Comparison of ENCODE assay signal across 14 mouse cellular contexts in genomic region chr6:89466875-89467274, GRCm38 (mm10).
DNase-seq lines count a peak whose midpoint lies in the region; TF ChIP-seq lines count a peak whose summit lies in the region.
"Had no signal": no experiment of that assay in that cellular context is flagged by ENCODE, and none has a peak within 500 bp of the region (broad histone marks: within the 10 kb centered on the region; RNA-seq: fewer than 3 reads in every experiment).

No protein-coding gene starts in this region.

- no peak overlapping the region for H3K4me3 ChIP-seq in gastrocnemius, adult 2 months
- H3K4me3 ChIP-seq in left cerebral cortex, adult 2 months: no peak overlapping the region
- H3K4me3 ChIP-seq: limb, embryonic 12.5 days; midbrain, embryonic 12.5 days had no signal

- no peak for DNase-seq in gastrocnemius, adult 2 months
- no peak for DNase-seq in gastrocnemius, postnatal 10 days
- no peak for DNase-seq in left cerebral cortex, adult 2 months (ENCODE audit: extremely low spot score in 1 of 2, low spot score in 2 of 2)
- DNase-seq in left cerebral cortex, adult 11 months (ENCODE audit: low spot score): no peak
- peak; percentile 54 for DNase-seq in brain, adult 2 months (ENCODE audit: low read depth, low spot score)
- peak; percentile 9 for DNase-seq in retina, postnatal 1 day
- no peak for DNase-seq in thymus, postnatal 4 days
- DNase-seq: adrenal gland, adult 2 months; heart, adult 18-20 months; heart, postnatal 36 days; kidney, adult 9 months; lung, adult 18-20 months had no signal

- no peak overlapping the region for H3K27ac ChIP-seq in gastrocnemius, adult 2 months
- no peak overlapping the region for H3K27ac ChIP-seq in left cerebral cortex, adult 2 months
- H3K27ac ChIP-seq: limb, embryonic 12.5 days; midbrain, embryonic 12.5 days had no signal

- peak; percentile 49 for TF ChIP-seq CTCF in gastrocnemius, adult 2 months (IDR thresholded peaks at IDR 0.05)
- TF ChIP-seq CTCF in left cerebral cortex, adult 2 months (IDR thresholded peaks at IDR 0.05): peak; percentile 46

- intact Hi-C loops in gastrocnemius, adult 2 months (cut with DNase I): no loop called here
- intact Hi-C loops in left cerebral cortex, adult 2 months (cut with DNase I): loop anchor here (2.0 to 5.0 kb wide), 2 partner anchors 104 to 540 kb away; partner anchors contain the start of gene Plxna1

Comparison
In these comparisons a context has a peak if more than half of its experiments do, and no peak if none do; other contexts are left out.
1. DNase-seq: peak in brain, adult 2 months (single experiment) and retina, postnatal 1 day (single experiment); none in gastrocnemius, adult 2 months (single experiment), gastrocnemius, postnatal 10 days (single experiment), left cerebral cortex, adult 2 months (0 of 2), left cerebral cortex, adult 11 months (single experiment) and thymus, postnatal 4 days (single experiment).